Mouse (Mus musculus) erythroblast, embryonic 14.5 days (primary cell): ENCODE data around the gene Nup188.

ENCODE experiments used
- GATA1 ChIP-seq: IDR thresholded peaks from 2 replicates; pipeline ENCODE4 v1.6.1; 2012; ENCODE audit warnings: low read length, inconsistent platforms, mixed read lengths
- TAL1 ChIP-seq: IDR thresholded peaks from 3 replicates; pipeline ENCODE4 v1.6.1; 2012; ENCODE audit warnings: low read length, inconsistent platforms, mixed read lengths

DNA sequence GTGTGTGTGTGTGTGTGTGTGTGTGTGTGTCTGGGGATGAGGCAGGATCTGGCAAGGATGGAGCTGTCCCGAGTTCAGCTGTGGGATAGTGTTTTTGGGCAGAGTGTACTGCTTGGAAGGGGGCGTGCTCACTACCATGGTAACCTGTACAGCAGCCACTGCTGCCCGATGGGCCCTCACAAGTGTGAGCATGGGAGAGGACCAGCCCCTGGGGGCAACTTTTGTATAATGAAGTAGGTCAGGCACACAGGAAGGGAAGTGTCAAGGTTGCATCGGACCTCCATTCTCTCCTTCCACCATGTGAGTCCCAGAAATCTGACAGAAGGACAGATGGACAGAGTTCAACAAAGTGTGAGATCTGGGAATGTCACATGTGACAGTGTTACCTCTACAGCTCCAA lies 38.5 kb upstream of the Nup188 start:
- no peak for TF ChIP-seq GATA1
- no peak for TF ChIP-seq TAL1
